Mouse (Mus musculus) heart, adult 9 months (tissue): ENCODE data around the gene Mgst2.

Experiments
- DNase-seq, 2 experiments: peaks; one replicate each; pipeline ENCODE4 v3.0.0; 2022; ENCODE audit warnings: low spot score in 2 of 2

Mgst2 gene

GRCm38 (mm10) chr3:51654303-51655055 is 5.7 kb upstream of the Mgst2 start:
- DNase-seq = no peak

- no peak for DNase-seq
These were observed 745 bp upstream of the Mgst2 start for GRCm38 (mm10) chr3:51659415-51659814.

GRCm38 (mm10) chr3:51660821-51661276 is 689 bp downstream of the Mgst2 start:
- DNase-seq = no peak

- DNase-seq = no peak
These were observed 1.2 kb downstream of the Mgst2 start for GRCm38 (mm10) chr3:51661376-51661775.

- DNase-seq = no peak
These were observed 1.9 kb downstream of the Mgst2 start for GRCm38 (mm10) chr3:51661880-51662550.

- DNase-seq = no peak
These were observed 2.4 kb downstream of the Mgst2 start for GRCm38 (mm10) chr3:51662557-51662956.

- no peak for DNase-seq
These were observed 8.4 kb downstream of the Mgst2 start for GRCm38 (mm10) chr3:51668607-51669006.

GRCm38 (mm10) chr3:51670414-51671070 is 10.4 kb downstream of the Mgst2 start:
- no peak for DNase-seq

- DNase-seq = no peak
These were observed 10.9 kb downstream of the Mgst2 start for GRCm38 (mm10) chr3:51671071-51671469.

- no peak for DNase-seq
These were observed 12.5 kb downstream of the Mgst2 start for GRCm38 (mm10) chr3:51672631-51673030.

- DNase-seq = peak; percentile 30 to 35
These were observed 13.4 kb downstream of the Mgst2 start for GRCm38 (mm10) chr3:51673408-51674086.

- no peak for DNase-seq
These were observed 14.8 kb downstream of the Mgst2 start for GRCm38 (mm10) chr3:51674963-51675362.

GRCm38 (mm10) chr3:51685539-51685938 is 25.4 kb downstream of the Mgst2 start:
- no peak for DNase-seq

- no peak for DNase-seq
These were observed 26.2 kb downstream of the Mgst2 start for GRCm38 (mm10) chr3:51686316-51686715.

GRCm38 (mm10) chr3:51686791-51687190 is 26.6 kb downstream of the Mgst2 start:
- no peak for DNase-seq

GRCm38 (mm10) chr3:51688725-51689124 is 28.6 kb downstream of the Mgst2 start:
- no peak for DNase-seq

GRCm38 (mm10) chr3:51693196-51693595 is 33.0 kb downstream of the Mgst2 start:
- DNase-seq = no peak

- no peak for DNase-seq
These were observed 34.4 kb downstream of the Mgst2 start for GRCm38 (mm10) chr3:51694576-51694975.

- no peak for DNase-seq
These were observed 35.6 kb downstream of the Mgst2 start for GRCm38 (mm10) chr3:51695713-51696112.

GRCm38 (mm10) chr3:51697931-51698330 is 37.8 kb downstream of the Mgst2 start:
- DNase-seq = no peak

GRCm38 (mm10) chr3:51700123-51700522 is 40.0 kb downstream of the Mgst2 start:
- no peak for DNase-seq

GRCm38 (mm10) chr3:51700731-51701280 is 40.6 kb downstream of the Mgst2 start:
- peak in 1 of 2 experiments; percentile 15 for DNase-seq
